Mouse (Mus musculus): ENCODE data around the gene Kat5.

Gene Kat5

DNA sequence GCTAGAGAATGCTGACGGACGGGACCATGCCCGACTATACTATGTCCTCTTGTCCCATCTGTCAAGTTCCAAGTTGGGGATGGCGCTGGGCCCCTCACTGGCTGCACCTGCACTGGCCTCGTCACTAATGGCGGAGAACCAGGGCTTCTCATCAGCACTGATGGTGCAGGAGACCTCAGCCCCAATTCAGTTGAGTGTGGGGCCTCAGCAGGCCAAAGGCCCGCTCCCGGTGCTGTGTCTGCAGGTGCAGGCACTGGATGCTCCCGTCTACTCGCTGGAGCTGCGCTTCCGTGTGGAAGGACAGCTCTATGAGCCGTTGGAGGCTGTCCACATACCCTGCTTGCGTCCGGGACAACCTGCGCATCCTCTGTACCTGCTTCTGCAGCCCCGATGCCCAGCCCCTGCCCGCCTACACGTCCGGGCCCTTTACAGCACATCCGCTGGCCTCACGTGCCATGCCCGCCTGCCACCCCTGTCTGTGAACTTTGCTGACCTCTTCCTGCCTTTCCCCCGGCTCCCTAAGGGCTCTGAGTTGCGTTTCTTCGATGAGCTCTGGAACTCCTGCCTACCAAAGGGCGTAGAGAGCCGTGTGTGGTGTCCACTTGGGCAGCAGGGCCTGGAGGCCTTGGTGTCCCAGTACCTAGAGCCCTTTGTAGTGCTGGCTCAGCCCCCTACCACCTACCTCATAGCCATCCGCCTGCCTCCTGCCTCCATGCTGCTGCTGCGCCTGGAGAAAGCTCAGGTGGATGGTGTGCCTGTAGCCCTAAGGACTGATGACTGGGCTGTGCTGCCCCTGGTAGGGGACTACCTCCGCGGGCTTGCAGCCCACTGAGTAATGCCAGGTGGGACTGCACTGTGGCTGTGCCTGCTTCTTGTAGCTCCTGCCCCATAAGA is 39.4 kb downstream of the Kat5 start:
- no peak for DNase-seq

DNA sequence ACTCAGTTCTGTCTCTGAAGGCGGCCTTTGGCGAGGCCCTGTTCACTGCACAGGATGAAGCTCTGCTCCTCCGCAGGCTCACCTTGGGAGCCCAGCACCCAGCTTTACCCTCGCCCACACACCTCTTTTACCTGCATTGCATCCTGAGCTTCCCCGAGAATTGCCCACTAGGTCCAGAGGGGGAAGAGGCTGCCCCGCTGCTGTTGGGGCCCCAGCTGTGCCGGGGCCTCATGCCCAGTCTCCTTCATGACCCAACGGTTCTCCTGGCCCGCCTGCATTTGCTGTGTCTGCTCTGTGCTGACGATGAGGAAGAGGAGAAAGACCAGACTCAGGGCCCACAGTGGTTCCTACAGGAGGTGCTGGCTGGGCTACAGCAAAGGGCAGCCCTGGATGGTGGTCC is 40.5 kb downstream of the Kat5 start:
- no peak for DNase-seq

DNA sequence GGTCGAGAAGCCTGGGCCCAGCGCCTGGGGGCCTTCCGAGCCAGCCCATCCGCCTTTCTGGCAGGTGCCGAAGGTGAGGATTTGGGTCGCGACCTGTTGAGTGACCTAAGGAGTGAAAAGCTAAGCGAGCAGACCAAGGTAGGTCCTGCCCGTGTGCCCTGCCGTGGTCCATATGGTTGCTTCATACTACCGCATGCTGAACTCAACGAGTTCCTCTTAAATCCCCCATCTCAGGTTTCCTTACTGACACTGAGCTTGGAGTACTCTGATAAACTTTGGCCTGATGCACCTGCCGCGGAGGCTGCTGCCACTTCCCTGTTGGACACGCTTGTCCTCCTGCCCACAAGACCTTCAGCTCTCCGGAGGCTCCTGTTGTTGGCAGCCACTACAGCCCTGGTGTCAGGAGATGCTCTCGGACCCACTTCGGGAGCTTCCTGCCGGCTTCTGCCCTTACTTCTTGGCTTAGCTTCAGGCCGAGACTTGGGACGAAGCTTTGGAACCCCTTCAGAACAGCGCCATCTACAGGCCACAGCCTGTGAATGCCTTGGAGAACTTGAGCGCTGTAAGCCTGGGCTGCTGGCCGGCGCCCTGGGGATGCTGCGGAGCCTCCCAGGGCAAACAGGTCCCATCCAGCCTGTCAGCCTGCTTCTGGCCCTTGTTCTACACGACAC is 41.4 kb downstream of the Kat5 start:
- peak; percentile 89 for DNase-seq

DNA sequence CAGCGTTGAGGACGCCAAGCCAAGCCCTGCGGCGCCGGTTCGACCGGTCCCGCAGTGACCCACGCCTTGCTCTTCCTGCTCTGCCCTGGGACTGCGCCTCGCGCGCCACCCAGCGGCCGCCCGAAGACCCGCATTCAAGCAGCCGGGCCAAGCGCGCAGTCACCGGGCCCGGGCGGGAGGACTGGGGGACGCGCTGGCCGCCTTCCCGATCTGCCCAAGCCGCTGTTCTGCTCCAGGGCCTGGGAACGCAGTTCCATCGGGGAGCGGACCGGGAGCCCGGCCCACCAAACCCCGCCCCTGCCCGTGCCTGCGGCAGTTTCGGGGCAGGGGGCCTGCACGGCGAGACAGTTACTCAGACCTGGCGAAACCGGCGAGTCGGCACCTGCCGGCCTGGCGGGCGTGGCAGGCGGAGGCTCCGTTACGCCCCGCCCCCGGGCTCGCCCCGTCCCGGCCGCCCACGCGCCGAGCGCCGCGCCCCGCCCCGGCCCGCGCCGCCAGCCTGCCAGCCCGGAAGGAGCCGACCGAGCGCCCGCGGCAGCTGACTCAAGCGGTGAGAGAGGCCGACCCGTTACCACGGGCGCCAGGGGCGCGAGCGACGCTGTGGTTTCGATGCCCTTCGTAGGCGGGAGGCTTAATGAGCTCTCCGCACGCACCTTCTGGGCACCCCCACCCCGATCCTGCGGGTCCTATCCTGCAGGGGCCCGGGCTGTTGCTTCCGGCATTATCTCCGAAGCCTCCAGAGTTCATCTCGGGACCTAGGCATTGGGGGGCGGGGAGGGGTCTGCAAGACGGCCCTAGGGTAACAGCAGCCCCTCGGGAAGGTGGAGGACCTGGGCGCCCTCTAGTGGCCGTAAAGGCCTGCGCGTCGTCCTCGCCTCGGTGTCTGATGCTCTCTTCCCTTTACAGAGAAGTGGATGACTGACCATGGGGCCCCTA is 42.2 kb downstream of the Kat5 start, which contains the start of gene Ap5b1:
Gene Ap5b1 (plus strand): TSS at position 492 of the 936 bp plus-strand sequence.
- peak; percentile 94 for DNase-seq

DNA sequence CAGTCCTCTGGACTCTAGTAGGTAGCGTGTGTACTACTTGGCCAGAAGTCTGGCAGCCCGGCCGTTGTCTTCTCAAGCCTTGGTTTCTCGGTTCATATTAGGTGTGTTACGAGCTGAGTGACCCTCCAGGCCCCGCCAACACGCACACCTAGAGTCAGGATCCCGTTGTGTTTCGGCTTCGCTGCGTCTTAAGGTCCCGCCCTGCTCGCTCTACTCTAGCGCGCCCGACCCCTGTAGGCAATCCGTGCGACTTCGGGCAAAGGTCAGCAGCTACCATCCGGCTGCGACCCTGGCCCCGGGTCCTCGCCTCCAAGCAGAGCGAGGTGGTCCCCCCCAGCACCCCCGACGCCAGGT is 42.9 kb downstream of the Kat5 start:
- no peak for DNase-seq

DNA sequence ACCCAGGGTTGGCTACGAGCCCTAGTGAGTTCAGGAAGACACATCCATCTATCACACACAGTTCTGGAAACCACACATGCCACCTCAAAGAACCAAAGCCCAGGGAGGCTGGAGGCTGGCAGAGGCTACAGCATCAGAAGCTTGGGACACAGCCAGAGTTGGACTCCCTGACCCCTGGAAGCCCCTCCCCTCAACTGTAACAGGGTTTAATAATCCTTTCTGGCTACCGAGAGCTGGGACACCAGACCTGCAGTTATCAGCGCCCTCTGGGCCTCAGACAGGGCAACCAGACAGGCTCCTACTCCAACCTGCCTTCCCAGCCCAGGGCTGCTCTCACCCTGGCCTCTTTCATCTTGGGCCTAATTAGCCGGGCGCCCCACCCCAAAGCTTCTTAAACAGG is 43.7 kb downstream of the Kat5 start:
- DNase-seq: peak; percentile 44

DNA sequence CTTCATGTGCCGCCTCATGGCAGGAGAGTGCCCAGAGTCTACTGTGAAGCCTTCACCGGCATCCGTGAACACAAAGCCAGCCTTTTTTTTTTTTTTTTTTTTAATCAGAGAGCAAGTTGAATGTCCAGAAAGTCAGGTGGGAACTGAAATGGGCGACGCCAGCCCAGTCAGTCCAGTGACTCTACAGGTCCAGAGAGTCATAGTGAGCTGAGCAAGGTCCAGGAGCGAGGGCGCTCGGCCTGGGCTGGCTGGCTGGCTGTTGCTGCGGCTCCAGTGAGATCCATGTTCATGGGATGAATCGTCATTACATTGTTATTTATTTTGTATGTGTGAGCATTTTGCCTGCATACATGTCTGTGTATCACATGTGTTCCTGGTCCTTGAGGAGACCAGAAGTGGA is 47.3 kb downstream of the Kat5 start:
- DNase-seq: no peak

DNA sequence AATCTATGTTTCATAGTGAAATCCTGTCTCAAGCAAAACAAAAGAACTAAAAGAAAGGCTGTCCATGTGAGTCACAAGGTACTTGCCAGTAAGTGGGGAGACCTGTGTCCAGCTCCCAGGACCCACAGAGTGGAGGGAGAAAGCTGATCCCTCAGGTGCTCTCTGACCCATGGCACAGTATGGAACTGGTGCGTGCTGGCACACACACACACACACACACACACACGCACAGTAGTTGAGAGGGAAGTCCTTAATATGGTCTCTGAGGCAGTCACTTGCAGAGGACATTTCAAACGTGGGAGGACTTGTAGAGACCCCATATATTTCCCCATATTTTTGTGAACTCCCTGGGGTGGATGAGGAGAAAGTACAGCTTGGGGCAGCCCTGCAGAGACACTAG is 48.2 kb downstream of the Kat5 start:
- DNase-seq: no peak

DNA sequence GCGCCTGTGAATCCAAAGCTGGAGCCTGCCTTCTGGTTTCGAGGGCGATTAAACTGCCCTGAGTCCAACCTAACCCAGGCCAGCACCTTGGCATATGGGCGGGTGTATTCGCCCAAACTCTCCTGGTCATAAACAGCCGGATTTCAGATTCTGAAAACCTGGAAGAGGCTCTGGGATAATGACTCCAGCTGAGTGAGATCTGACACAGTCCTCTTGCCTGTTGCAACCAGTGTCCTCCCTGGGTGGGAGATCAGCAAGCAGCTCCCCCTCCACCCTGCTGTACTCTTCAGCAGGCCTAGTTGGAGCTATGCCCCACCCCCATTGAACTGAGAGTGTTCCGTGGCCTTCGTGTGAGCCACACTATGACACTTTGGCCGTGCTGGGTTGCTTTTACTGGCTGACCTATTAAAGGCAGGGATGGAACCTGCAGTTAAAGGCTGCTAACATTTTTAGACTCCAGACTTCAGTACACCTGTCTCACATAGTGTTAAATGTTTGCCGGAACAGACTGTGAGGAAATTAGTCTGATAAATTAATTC is 48.7 kb downstream of the Kat5 start:
- no peak for DNase-seq

DNA sequence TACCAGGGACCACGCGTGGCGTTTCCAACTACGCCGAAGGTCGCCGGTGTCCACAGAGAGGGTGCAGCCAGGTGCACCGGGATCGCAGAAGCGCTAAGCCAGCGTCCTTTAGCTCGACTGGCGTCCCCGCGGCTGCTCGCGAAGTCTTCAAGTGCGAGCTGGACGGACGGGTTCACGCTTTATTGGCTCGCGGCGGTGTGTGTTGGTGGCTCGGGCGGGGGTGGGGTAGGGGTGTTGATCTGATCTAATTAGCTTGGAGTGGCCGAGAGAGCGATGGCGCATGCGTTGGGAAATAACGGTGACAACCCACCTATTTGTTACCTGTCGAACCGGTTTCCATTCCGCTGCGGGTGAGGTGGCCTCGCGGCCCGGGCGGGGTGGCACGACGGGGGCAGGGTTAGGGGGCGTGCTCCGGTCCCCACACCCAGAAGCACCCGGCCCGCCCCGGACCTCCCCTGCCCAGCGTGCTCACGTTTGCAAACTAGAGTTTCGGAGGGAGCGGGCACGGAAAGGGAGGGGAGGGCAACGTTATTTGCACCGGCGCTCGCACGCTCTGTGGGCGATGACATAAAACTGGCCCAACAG is 49.5 kb downstream of the Kat5 start, which contains the start of gene Ovol1:
Gene Ovol1 (minus strand): TSS at position 190 of the 585 bp plus-strand sequence.
- no peak for DNase-seq

DNA sequence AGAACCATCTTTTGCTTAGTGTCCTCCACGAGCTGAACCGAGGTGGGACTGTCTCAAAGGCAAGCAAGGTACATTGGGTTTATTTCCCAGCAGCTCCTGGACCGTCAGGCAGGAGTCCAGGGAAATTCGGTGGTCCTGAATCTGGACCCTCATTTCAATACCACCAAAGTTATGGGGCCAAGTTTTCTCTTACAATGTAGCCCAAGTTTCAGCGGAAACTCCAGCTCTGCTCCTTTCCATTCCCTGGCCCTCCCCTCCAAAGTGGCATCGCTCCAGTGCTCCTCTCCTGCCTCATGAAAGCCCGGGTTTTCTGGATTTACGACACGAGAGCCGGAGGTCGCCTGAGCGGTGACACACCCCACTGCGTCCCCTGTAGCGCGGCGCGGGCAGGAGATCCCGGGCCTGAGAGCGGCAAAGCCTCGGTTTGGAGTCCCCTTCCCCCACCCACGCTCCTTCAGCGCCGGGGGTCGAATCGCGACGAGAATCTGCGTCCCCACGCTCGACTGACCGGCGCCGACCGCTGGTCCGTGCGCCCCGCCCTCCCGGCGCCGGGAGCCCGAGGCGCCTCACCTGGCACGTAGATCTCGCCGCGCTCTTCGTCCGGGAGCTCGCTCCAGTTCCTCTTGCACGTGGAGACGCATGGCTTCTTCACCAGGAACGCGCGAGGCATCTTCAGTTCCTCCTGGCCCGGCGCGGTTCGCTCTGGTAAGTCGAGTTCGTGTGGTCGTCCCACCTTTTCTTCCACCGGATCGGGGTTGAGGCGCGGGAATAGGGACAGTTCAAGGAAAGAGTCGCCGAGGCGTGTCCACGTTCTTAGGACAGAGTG is 50.2 kb downstream of the Kat5 start:
- DNase-seq: no peak

DNA sequence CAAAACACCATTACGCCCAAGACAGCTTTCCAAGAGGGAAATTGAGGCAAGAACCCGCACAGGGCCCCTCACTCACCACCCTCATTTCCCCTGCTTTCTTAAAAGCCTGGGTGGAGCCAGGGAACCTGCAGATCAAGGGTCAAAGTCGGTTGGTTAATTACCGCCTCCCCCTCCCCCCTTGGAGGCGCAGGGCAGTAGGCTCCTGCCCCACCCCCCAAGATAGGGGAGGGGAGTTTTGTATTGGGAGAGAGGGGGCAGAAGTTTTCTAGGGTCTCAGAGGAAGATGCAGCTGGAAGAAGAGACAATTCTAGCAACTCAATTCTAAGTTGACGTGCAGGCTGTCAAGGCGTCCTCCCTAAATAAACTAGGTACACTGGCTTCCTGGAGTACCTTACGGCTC is 50.8 kb downstream of the Kat5 start:
- DNase-seq: no peak

DNA sequence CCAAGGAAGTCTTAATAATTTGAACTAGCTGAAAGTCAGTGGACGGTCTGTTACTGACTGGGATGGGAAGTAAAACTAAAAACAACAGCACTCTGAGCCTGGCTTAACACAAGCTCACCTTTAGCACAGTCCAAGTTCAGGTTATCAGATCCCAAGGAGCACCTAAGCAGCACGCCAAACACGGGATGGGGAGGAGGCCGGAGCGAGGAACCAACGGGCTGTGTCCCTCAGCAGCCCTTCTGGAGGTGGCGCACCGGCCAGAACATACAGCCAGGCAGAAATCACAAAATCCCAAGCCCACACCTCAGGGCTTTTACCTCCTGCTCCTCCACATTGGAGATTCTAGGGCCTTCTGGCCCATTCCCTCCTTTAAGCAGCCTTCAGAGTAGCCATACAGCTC is 51.3 kb downstream of the Kat5 start:
- DNase-seq: no peak

DNA sequence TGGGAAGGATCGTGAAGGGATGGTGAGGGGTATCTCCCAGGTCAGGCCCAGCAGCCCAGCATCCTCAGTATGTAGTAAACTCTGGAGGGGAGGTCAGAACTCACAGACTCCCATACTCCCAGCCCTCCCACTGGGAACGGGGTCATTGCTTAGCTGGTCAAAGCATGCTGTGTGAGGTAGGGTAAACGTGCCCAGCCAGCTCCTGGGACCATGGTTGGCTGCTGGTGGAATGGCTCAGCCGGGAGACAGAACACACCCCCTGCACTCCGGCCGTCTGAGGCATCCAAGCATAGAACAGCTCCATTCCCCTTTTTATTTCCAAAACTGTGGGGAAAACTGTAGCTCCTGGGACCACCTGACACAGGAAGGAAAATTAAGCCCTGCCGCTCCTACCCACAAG is 51.9 kb downstream of the Kat5 start:
- DNase-seq: no peak

DNA sequence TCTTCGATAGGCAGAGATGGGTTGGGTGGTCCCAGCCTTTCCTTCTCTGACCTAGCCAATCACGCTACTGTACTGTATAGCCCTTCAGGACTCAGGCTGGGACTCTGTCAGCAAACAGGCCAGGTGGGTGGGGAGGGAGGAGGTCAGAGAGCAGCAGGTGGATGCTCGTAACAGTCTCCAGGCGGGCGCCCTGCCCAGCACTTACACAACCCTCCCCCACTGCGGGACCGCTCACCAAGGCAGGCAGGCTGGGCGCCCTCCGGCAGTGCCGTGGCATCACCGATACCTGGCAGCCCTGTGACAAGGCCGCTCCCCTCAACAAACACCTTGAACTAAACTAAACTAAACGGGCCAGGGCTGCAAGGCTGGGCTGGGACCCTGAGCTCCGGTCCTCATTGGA is 55.8 kb downstream of the Kat5 start:
- DNase-seq: no peak

DNA sequence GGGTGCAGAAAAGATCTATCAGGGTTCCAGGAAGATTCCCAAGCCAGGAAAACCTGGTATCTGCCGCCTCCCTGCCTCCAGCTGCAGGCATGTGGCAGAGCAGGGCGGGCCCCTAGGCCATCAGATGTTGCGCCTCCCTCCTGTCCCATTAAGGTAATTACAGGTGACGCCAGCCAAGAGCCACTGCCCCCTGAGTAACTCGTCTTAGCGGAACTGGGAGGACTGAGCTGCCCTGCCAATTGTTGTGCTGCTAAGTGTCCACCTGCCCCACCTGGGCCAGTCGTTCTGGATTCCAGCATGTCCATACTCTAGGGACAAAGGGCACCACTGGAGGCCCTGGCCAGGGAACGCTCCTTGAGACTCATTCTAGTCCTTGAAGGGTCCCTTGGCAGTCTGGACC is 56.2 kb downstream of the Kat5 start:
- DNase-seq: no peak
